Comparison of ENCODE assay signal across 8 mouse cellular contexts in genomic region chrX:6400398-6401020, GRCm38 (mm10). TPM values are rescaled to one million over a fixed set of nuclear protein-coding genes. Genes with fewer than 3 reads are reported as not detected.
DNase-seq lines count a peak whose midpoint lies in the region; ATAC-seq lines count a peak whose summit lies in the region.

No protein-coding gene starts in this region.

- intact Hi-C loops in left cerebral cortex, postnatal 4 days (cut with DNase I) = no loop called here
- intact Hi-C loops in left cerebral cortex, postnatal 14 days (cut with DNase I) = no loop called here

- H3K4me1 ChIP-seq in brown adipose tissue, adult 24 weeks (ENCODE audit: control insufficient read depth, insufficient read depth, insufficient read length, low read length) = no peaks in the 10 kb centered on the region
- peaks cover 6% of the 10 kb centered on the region for H3K4me1 ChIP-seq in forebrain, embryonic 16.5 days (replicated peaks; ENCODE audit: control insufficient read depth, insufficient read depth, low read length)
- peaks cover 7% of the 10 kb centered on the region; the same call in 1 of the 2 replicates for H3K4me1 ChIP-seq in hindbrain, embryonic 15.5 days (replicated peaks)
- no peaks in the 10 kb centered on the region for H3K4me1 ChIP-seq in liver, embryonic 15.5 days (replicated peaks)

- DNase-seq in left cerebral cortex, postnatal 4 days = peak; percentile 25
- DNase-seq in left cerebral cortex, postnatal 14 days (ENCODE audit: low spot score in 2 of 2) = no peak
- DNase-seq in right cerebral cortex, postnatal 10 days (ENCODE audit: low spot score in 2 of 2) = peak; percentile 17 to 23
- no peak for DNase-seq in layer of hippocampus, adult 9-11 months

- H3K9ac ChIP-seq in forebrain, embryonic 16.5 days (replicated peaks; ENCODE audit: low read depth, low read length) = peak overlapping the region; percentile 67
- H3K9ac ChIP-seq in hindbrain, embryonic 15.5 days = peak overlapping the region; percentile 44
- no peak overlapping the region for H3K9ac ChIP-seq in liver, embryonic 15.5 days

- H3K4me2 ChIP-seq in forebrain, embryonic 16.5 days (ENCODE audit: low read length) = peak overlapping the region; percentile 70
- H3K4me2 ChIP-seq in hindbrain, embryonic 15.5 days = peak overlapping the region; percentile 76
- peak overlapping the region; percentile 66 for H3K4me2 ChIP-seq in liver, embryonic 15.5 days

- H3K27me3 ChIP-seq in forebrain, embryonic 16.5 days (replicated peaks; ENCODE audit: control insufficient read depth, insufficient read depth, low read length) = no peaks in the 10 kb centered on the region
- H3K27me3 ChIP-seq in hindbrain, embryonic 15.5 days = no peaks in the 10 kb centered on the region
- peaks cover 28% of the 10 kb centered on the region for H3K27me3 ChIP-seq in liver, embryonic 15.5 days

- no peaks in the 10 kb centered on the region for H3K9me3 ChIP-seq in forebrain, embryonic 16.5 days (ENCODE audit: control insufficient read depth, low read length)
- H3K9me3 ChIP-seq in hindbrain, embryonic 15.5 days = no peaks in the 10 kb centered on the region
- H3K9me3 ChIP-seq in liver, embryonic 15.5 days (replicated peaks) = no peaks in the 10 kb centered on the region

- ATAC-seq in forebrain, embryonic 16.5 days = peak; percentile 41
- ATAC-seq in hindbrain, embryonic 15.5 days (ENCODE audit: low FRiP score, low read depth) = peak; percentile 45
- ATAC-seq in liver, embryonic 15.5 days (ENCODE audit: insufficient read depth) = no peak

- H3K36me3 ChIP-seq in forebrain, embryonic 16.5 days (ENCODE audit: control insufficient read depth, insufficient read depth) = no peaks in the 10 kb centered on the region
- no peaks in the 10 kb centered on the region for H3K36me3 ChIP-seq in hindbrain, embryonic 15.5 days
- no peaks in the 10 kb centered on the region for H3K36me3 ChIP-seq in liver, embryonic 15.5 days (replicated peaks)

- 16% methylated on average over 22 of the region's 49 CpGs for WGBS in forebrain, embryonic 16.5 days
- WGBS in hindbrain, embryonic 15.5 days = 15% methylated on average over 24 of the region's 49 CpGs
- WGBS in liver, embryonic 15.5 days (ENCODE audit: insufficient replicate concordance) = 15% methylated on average over 40 of the region's 49 CpGs

- no peak overlapping the region for H3K27ac ChIP-seq in brown adipose tissue, adult 24 weeks (replicated peaks; ENCODE audit: low read depth, low read length)
- no peak overlapping the region for H3K27ac ChIP-seq in forebrain, embryonic 16.5 days (ENCODE audit: low read length)
- peak overlapping the region; percentile 56 for H3K27ac ChIP-seq in hindbrain, embryonic 15.5 days (replicated peaks)
- H3K27ac ChIP-seq in liver, embryonic 15.5 days (replicated peaks) = no peak overlapping the region

- H3K4me3 ChIP-seq in brown adipose tissue, adult 24 weeks (ENCODE audit: insufficient read depth, low read depth, low read length) = peak overlapping the region; percentile 72
- peak overlapping the region; percentile 63 for H3K4me3 ChIP-seq in forebrain, embryonic 16.5 days (replicated peaks; ENCODE audit: low read length)
- H3K4me3 ChIP-seq in hindbrain, embryonic 15.5 days = peak overlapping the region; percentile 65
- peak overlapping the region; percentile 46 for H3K4me3 ChIP-seq in liver, embryonic 15.5 days (replicated peaks)

RNA-seq across cellular contexts. Expression of gene Shroom4, which starts 0.9 kb away (rescaled TPM):
- total RNA-seq in left cerebral cortex, postnatal 4 days (2021) = 1 to 10 TPM; 6.4 to 6.5 TPM
- total RNA-seq in left cerebral cortex, postnatal 14 days (2021) = 1 to 10 TPM; 3.8 to 5.6 TPM
- polyA plus RNA-seq in brown adipose tissue, adult 24 weeks (2012; ENCODE audit: insufficient read depth, insufficient read length, missing spikeins) = 3.1 and 3.3 TPM in 2 replicates
- polyA plus RNA-seq in forebrain, embryonic 16.5 days (2015; fragmentation: Nextera tagmentation; extraction: Ambion mirVana) = 1.1 and 1.6 TPM in 2 replicates
- 1.4 and 1.7 TPM in 2 replicates for polyA plus RNA-seq in hindbrain, embryonic 15.5 days (2015; fragmentation: Nextera tagmentation; extraction: Ambion mirVana)
- polyA plus RNA-seq in liver, embryonic 15.5 days (2015; fragmentation: Nextera tagmentation; extraction: Ambion mirVana) = 0.17 and 0.25 TPM in 2 replicates

Comparison
In these comparisons a context has a peak if more than half of its experiments do, and no peak if none do; other contexts are left out.
1. DNase-seq: peak in left cerebral cortex, postnatal 4 days (single experiment) and right cerebral cortex, postnatal 10 days (2 of 2); none in left cerebral cortex, postnatal 14 days (0 of 2) and layer of hippocampus, adult 9-11 months (single experiment).
2. Peak in every context shown above with its lines, with median percentiles within 50 percentile points of each other: H3K4me3 ChIP-seq and H3K4me2 ChIP-seq.